Mouse (Mus musculus): Measurements from ENCODE around the gene Igbp1b. TPM values are rescaled to one million over a fixed set of nuclear protein-coding genes. Genes with fewer than 3 reads are reported as not detected.

The Igbp1b gene
- polyA plus RNA-seq (2012; fragmentation: generic; extraction: Trizol), result not detected
- long read RNA-seq, experiment 1, result 0 reads
- long read RNA-seq, experiment 2, result 0 reads

DNA sequence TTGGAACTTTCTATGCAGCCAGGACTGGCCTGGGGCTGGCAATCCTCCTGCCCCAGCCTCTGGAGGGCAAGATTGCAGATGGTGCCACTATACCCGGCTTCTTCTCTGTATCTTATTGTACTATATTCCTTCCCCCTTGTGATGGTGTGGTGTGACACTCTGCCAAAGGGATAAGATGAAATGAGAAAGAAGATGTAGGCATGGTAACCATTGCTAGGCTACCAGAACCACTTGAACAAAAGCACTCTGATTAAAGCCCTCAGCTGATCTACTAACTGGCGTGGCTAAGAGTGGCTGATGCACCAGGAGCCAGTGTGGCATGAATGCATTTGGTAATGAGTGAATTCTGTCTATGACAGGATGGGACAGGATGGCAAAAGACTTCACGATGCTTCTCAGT, at the start of gene Igbp1b:
Gene Igbp1b (minus strand): TSS at position 29 of the 400 bp plus-strand sequence.
- Histone ChIP-seq H3ac (ENCODE audit: control insufficient read depth, insufficient read length, low read depth) (no peak within 1 kb of the TSS), H3K79me3 (ENCODE audit: low read depth) (no peaks in the 10 kb centered on the region)

DNA sequence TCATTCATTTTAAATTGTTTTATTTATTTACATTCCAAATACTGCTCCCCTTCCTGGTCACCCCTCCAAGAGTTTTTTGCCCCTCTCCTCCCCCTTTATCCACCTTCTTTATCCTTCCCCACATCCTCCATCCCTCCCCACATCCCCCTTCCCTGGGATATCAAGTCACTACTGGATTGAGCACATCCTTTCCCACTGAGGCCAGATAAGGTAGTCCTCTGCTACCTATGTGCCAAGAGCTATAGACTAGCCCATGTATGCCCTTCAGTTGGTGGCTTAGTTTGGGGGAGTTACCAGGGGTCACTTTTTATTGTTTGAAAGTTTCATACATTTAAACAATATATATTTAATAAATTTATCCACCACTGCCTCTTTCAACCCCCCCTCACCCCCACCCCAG, 24.6 kb upstream of the Igbp1b start:
- no peaks in the 10 kb centered on the region for H3K36me3 ChIP-seq (ENCODE audit: control insufficient read depth, insufficient read depth)
- H3K4me3 ChIP-seq (ENCODE audit: insufficient read depth, poor library complexity, severe bottlenecking), result no peak overlapping the region
- no peaks in the 10 kb centered on the region for H3K27me3 ChIP-seq (ENCODE audit: control insufficient read depth, insufficient read depth, insufficient read length)
- H3K79me3 ChIP-seq (ENCODE audit: low read depth), result no peaks in the 10 kb centered on the region
- TF ChIP-seq MYOG (IDR thresholded peaks at IDR 0.05; ENCODE audit: control insufficient read depth, extremely low read depth, insufficient read length) (no peak), MYOD1 (IDR thresholded peaks at IDR 0.05; ENCODE audit: control insufficient read depth, insufficient read length, low read depth) (no peak), USF1 (IDR thresholded peaks at IDR 0.05; ENCODE audit: low read depth) (no peak)
- H3K79me2 ChIP-seq (ENCODE audit: control insufficient read depth, insufficient read depth), result no peaks in the 10 kb centered on the region
- H3ac ChIP-seq (ENCODE audit: control insufficient read depth, insufficient read length, low read depth), result no peak overlapping the region

More for the DNA sequence above, at the start of gene Igbp1b:
- no peak for TF ChIP-seq CEBPB (IDR thresholded peaks at IDR 0.05; ENCODE audit: low read depth)
- TF ChIP-seq MAX (IDR thresholded peaks at IDR 0.05), result no peak
- TF ChIP-seq FOSL1 (IDR thresholded peaks at IDR 0.05; ENCODE audit: insufficient read depth, low read length, poor library complexity, severe bottlenecking), result no peak
- TF ChIP-seq MYOD1 (IDR thresholded peaks at IDR 0.05; ENCODE audit: control insufficient read depth, insufficient read length, low read depth), result no peak
- no peak for TF ChIP-seq MYOG (IDR thresholded peaks at IDR 0.05; ENCODE audit: control insufficient read depth, extremely low read depth, insufficient read length)
- TF ChIP-seq CTCF (IDR thresholded peaks at IDR 0.05; ENCODE audit: control insufficient read depth, insufficient read depth, insufficient read length), result no peak
- no peaks in the 10 kb centered on the region for H3K79me2 ChIP-seq (ENCODE audit: control insufficient read depth, insufficient read depth)
- H3K36me3 ChIP-seq (ENCODE audit: control insufficient read depth, insufficient read depth), result no peaks in the 10 kb centered on the region
- no peak within 1 kb of the TSS for H3K4me3 ChIP-seq (ENCODE audit: insufficient read depth, poor library complexity, severe bottlenecking)
- no peaks in the 10 kb centered on the region for H3K27me3 ChIP-seq (ENCODE audit: control insufficient read depth, insufficient read depth, insufficient read length)

DNA sequence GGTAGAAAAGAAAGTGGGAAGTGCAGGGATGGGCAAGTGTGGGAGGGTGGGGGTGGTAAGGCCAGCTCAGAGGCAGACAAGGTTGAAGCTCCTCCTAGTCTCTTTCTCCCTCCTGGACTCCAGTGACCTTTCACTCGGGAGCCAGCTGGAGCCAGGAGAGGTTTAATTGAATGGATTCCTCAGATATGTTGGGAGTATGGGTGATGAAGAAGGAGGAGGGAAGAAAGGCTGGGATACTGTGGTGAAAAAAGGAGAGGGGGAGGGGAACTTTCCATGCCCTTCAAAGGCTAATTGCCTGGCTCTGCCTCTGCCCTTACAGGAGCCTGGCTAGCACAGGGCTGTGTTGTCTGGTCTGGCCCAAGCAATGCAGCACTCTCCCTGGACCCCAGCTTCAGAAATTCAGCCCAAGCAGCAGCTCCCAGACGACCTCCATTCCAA, 14.4 kb upstream of the Igbp1b start:
- Histone ChIP-seq H3K36me3 (ENCODE audit: control insufficient read depth, insufficient read depth) (no peaks in the 10 kb centered on the region), H3ac (ENCODE audit: control insufficient read depth, insufficient read length, low read depth) (no peak overlapping the region), H3K27me3 (ENCODE audit: control insufficient read depth, insufficient read depth, insufficient read length) (no peaks in the 10 kb centered on the region), H3K79me2 (ENCODE audit: control insufficient read depth, insufficient read depth) (no peaks in the 10 kb centered on the region), H3K79me3 (ENCODE audit: low read depth) (no peaks in the 10 kb centered on the region), H3K4me3 (ENCODE audit: insufficient read depth, poor library complexity, severe bottlenecking) (no peak overlapping the region)
- TF ChIP-seq CTCF (IDR thresholded peaks at IDR 0.05; ENCODE audit: control insufficient read depth, insufficient read depth, insufficient read length) (no peak), MYOD1 (IDR thresholded peaks at IDR 0.05; ENCODE audit: control insufficient read depth, insufficient read length, low read depth) (no peak)

DNA sequence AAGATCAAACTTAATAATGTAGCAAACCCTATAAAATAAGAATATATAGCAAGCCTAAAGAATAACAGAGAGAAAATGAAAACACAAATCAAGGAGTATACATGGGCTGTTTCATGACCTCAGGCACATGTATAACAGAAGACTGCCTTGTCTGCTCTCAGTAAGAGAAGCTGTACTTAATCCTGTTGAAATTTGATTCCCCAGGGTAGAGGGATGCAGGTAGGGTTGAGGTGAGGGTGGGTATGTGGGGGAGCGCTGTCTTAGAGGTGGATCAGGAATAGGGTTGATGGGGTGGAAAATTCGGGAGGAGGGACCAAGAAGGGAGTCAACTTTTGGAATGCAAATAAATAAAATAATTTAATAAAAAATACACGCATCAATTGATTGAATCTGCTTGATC, 7.1 kb upstream of the Igbp1b start:
- Histone ChIP-seq H3K79me3 (ENCODE audit: low read depth) (no peaks in the 10 kb centered on the region), H3ac (ENCODE audit: control insufficient read depth, insufficient read length, low read depth) (no peak overlapping the region), H3K79me2 (ENCODE audit: control insufficient read depth, insufficient read depth) (no peaks in the 10 kb centered on the region), H3K27me3 (ENCODE audit: control insufficient read depth, insufficient read depth, insufficient read length) (no peaks in the 10 kb centered on the region), H3K36me3 (ENCODE audit: control insufficient read depth, insufficient read depth) (no peaks in the 10 kb centered on the region), H3K4me3 (ENCODE audit: insufficient read depth, poor library complexity, severe bottlenecking) (no peak overlapping the region)
- TF ChIP-seq USF1 (IDR thresholded peaks at IDR 0.05; ENCODE audit: low read depth), result no peak
- TF ChIP-seq FOSL1 (IDR thresholded peaks at IDR 0.05; ENCODE audit: insufficient read depth, low read length, poor library complexity, severe bottlenecking), result no peak
- no peak for TF ChIP-seq CTCF (IDR thresholded peaks at IDR 0.05; ENCODE audit: control insufficient read depth, insufficient read depth, insufficient read length)
- TF ChIP-seq MYOG (IDR thresholded peaks at IDR 0.05; ENCODE audit: control insufficient read depth, extremely low read depth, insufficient read length), result no peak
- TF ChIP-seq CEBPB (IDR thresholded peaks at IDR 0.05; ENCODE audit: low read depth), result no peak
- TF ChIP-seq MYOD1 (IDR thresholded peaks at IDR 0.05; ENCODE audit: control insufficient read depth, insufficient read length, low read depth), result no peak
- TF ChIP-seq MAX (IDR thresholded peaks at IDR 0.05), result no peak

DNA sequence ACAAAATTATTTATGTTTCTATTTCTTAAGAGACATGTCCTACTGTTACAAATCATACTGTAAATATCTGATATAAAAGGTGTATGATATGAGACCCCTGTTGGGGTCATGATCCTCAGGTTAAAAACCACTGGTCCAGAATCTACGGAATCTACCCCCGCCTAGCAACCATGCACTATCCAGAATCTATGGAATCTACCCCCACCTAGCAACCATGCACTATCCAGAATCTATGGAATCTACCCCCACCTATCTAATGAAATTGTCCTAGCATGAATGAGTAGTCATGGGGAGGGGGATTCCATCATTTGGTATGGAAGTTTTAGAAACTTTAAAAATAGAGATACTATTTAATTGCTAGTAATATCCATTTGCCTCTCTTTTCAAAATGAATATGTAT, 12.7 kb downstream of the Igbp1b start:
- Histone ChIP-seq H3ac (ENCODE audit: control insufficient read depth, insufficient read length, low read depth) (no peak overlapping the region), H3K4me3 (ENCODE audit: insufficient read depth, poor library complexity, severe bottlenecking) (no peak overlapping the region), H3K27me3 (ENCODE audit: control insufficient read depth, insufficient read depth, insufficient read length) (no peaks in the 10 kb centered on the region), H3K79me3 (ENCODE audit: low read depth) (no peaks in the 10 kb centered on the region), H3K79me2 (ENCODE audit: control insufficient read depth, insufficient read depth) (no peaks in the 10 kb centered on the region), H3K36me3 (ENCODE audit: control insufficient read depth, insufficient read depth) (no peaks in the 10 kb centered on the region)
- TF ChIP-seq CTCF (IDR thresholded peaks at IDR 0.05; ENCODE audit: control insufficient read depth, insufficient read depth, insufficient read length) (no peak), MAX (IDR thresholded peaks at IDR 0.05) (no peak), FOSL1 (IDR thresholded peaks at IDR 0.05; ENCODE audit: insufficient read depth, low read length, poor library complexity, severe bottlenecking) (no peak), CEBPB (IDR thresholded peaks at IDR 0.05; ENCODE audit: low read depth) (no peak), MYOD1 (IDR thresholded peaks at IDR 0.05; ENCODE audit: control insufficient read depth, insufficient read length, low read depth) (no peak), MYOG (IDR thresholded peaks at IDR 0.05; ENCODE audit: control insufficient read depth, extremely low read depth, insufficient read length) (no peak), USF1 (IDR thresholded peaks at IDR 0.05; ENCODE audit: low read depth) (no peak)

DNA sequence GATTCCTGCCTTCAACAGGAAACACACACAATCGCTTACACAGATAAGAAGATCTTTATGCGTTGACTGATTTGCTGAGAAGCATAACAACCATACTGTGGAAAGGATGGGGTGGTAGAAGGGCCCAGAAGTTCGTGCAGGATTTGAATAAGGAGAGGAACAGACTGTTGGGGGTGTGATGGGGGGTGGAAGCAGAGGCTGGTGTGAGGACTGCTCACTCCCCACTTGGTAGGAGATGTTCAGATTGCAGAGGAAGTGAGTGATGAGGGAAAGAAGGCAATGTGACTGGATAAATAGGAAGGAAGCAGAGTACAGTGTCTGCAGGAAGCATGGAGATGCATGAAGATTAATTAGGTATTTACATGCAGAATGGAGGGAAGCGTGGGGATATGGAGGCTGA, 19.0 kb downstream of the Igbp1b start:
- Histone ChIP-seq H3K36me3 (ENCODE audit: control insufficient read depth, insufficient read depth) (no peaks in the 10 kb centered on the region), H3K4me3 (ENCODE audit: insufficient read depth, poor library complexity, severe bottlenecking) (no peak overlapping the region), H3K79me3 (ENCODE audit: low read depth) (no peaks in the 10 kb centered on the region), H3K27me3 (ENCODE audit: control insufficient read depth, insufficient read depth, insufficient read length) (no peaks in the 10 kb centered on the region), H3ac (ENCODE audit: control insufficient read depth, insufficient read length, low read depth) (no peak overlapping the region), H3K79me2 (ENCODE audit: control insufficient read depth, insufficient read depth) (no peaks in the 10 kb centered on the region)
- no peak for TF ChIP-seq MAX (IDR thresholded peaks at IDR 0.05)
